Mouse (Mus musculus): ENCODE data around the gene Dhx32. TPM values are rescaled to one million over a fixed set of nuclear protein-coding genes. Genes with fewer than 3 reads are reported as not detected.

The Dhx32 gene
- 1 to 10 TPM; 6.8 to 8.7 (median 8.5) TPM for polyA plus RNA-seq (2017; shearing (Covaris generic))

GRCm38 (mm10) chr7:133782717-133783435 is at the start of gene Dhx32:
Gene Dhx32, minus strand, starts transcription at chr7:133782726.
- ATAC-seq = no peak

DNA sequence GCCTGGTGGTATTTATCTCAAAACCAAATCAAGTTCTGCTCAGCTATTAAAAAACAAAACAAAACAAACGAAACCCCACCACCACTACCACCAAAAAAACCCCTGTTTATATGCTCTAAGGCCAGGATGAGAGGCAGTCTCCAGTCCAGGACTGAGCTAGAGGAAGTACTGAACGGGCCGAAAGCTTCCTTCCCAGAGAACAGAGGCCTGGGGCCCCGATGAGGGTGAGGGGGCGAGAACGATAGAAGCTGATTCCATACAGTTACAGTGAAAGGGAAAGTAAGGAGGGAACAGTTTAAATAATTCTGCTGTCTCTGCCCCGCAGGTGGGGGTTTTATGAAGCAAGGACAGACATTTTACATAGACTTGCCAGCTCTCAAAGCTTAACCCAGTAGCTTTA is 47.1 kb upstream of the Dhx32 start:
- no peak for ATAC-seq

DNA sequence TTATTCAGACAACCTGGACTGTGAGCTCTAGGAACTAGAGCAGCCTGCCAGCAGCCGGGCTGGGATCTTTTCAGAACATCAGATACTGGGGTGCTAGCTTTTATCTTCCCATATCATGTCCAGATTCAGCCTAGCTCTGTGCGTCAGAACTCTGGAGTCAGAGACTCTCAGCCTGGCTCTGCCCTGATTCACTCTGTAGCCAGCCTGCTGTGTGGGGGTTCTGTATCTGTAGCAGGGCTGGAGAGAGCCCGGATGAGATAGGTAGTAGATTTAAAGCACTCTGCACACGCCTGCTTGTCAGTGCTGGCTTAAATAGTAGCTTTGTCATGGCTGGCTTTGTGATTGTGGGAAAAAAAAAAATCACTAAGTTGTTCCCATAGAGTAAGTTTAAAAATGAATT is 46.0 kb upstream of the Dhx32 start:
- ATAC-seq = no peak

DNA sequence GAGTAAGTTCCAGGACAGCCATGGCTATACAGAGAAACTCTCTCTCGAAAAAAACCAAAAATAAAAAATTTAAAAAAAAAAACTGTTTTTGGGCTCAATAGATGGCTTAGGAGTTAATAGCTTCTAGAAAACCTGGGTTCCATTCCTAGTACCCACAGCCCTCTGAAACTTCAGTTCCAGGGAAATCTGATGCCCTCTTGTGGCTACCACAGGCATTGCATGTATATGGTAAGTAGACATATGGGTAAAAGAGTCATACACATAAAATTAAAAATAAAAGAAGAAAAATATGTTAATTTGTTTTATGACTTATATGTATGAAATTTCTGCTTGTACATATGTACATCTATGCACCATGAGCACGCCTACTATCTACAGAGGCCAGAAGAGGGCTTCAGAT is 42.1 kb upstream of the Dhx32 start:
- ATAC-seq = no peak

DNA sequence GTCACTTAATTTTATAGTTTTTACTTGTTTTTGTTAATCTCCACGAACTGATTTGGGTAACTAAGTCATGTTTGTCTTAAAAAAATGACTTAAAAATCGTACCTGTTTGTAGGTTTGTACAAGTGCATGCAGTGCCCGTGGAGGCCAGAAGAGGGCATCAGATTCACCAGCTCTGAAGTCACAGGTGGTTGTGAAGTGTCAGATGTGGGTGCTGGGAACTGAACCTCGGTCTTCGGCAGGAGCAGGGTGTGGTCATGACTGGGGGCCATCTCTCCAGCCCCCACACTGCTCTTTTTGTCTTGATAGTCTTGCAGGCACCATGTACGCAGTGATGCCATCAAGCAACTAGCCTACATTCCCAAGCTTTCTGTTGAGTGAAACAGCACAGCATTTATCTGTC is 41.2 kb upstream of the Dhx32 start:
- no peak for ATAC-seq

DNA sequence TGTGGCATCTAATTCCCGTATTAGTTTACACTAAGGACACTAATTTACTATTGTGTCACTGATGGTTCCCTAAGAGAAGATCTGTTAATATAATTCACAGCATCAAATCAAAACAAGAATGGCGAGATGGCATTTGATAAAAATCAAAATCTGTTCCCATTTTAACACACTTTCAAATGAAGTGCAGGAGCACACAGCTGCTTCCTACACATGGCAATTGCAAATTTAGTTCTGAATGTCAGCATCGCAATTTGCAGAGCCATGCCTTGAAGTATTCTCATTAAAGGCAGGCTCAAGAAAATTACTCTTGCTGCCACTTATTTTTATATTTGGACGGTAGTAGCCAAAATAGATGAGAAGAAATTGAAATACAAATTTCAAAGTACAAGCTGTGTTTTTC is 30.8 kb upstream of the Dhx32 start:
- ATAC-seq = no peak

- ATAC-seq = no peak
Measured at GRCm38 (mm10) chr7:133812927-133813326, 30.4 kb upstream of the Dhx32 start.

- no peak for ATAC-seq
Measured at GRCm38 (mm10) chr7:133805614-133806175, 23.2 kb upstream of the Dhx32 start.

DNA sequence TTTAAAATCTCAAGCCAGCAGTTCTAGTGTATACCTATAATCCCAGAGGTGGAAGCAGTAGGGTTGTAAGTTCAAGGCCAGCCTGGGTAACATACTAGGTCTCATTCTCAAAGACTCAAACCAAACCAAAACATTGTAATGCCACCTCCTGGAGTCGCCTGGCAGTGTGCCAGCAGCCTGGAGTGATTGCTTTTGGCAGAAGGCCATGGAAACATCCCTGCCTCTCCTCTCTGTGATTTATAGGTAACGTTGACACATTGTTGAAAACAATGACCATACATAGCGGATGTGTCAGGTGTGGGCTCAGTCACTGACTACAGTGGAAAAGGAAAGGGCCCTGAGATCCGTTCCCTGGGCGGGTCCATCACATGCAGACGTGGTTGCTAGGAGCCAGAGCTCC is 19.3 kb upstream of the Dhx32 start:
- no peak for ATAC-seq

GRCm38 (mm10) chr7:133799928-133800327 is 17.4 kb upstream of the Dhx32 start:
- ATAC-seq = no peak

DNA sequence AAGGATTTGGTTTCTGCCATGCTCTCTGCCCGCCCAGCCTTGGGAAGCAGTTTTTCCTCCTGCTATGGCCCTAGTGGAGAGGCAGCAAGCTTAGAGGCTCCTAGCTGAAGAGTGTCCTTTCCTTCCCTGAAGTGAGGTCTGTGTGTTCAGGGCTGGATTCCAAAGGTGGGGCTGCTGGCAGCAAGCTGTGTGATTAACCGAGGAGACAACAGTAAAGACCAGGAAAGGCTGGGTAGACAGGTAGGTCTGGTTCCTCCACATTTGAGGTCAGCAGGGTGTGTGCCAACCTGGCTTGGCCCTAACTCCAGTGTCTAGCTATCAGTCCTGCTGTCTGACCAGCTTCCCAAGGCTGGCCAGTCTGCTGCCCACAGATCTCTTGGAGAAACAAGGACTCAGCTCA is 12.2 kb upstream of the Dhx32 start:
- ATAC-seq = no peak

GRCm38 (mm10) chr7:133793248-133794131 is 11.0 kb upstream of the Dhx32 start:
- ATAC-seq = no peak

DNA sequence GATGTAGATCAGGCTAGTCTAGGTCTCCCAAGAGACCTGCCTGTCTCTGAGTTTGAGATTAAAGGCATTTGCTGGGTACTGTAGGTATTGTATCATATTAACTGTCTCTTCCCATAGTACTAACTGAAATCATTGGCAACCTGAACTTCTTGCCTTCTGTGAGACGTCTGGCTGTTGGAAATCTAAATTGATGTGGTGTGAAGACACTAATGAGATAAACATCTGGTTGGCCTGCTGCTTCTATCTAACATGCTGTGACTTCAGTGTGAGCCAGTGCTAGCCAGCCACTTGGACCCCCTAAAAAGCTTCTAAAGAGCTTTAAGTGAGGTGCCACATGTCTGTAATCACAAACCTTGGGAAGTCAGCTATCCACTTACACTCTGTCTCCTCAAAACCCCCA is 10.2 kb upstream of the Dhx32 start:
- ATAC-seq = no peak

DNA sequence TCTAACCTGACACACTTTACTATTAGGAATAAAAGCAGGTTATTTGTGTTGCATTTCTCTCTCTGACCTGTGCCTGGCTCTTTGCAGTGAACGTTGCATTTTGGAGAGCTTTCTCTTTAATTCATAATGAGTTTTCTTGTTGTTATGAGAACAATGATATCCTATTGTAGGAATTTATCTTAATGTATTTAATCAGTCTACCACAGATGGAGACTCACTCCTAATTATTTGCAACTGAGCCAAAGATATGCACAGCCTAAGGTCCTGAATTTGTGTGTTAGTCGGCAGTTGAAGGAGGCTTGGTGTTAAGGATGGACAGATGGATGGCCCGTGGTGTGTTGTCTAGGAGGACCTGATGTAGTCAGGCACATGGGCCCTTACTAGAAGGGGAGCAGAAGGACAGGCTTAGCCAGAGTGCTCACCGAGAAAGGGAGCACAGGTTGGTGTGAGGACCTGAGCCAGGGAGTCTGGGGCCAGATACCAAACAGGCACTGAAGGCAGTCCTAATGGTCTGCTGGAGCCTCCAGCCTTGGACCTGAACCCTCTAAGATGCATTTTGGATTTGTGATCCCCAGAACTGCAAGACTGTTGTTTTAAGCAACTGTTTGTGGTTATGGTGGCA is 8.2 kb upstream of the Dhx32 start:
- no peak for ATAC-seq

DNA sequence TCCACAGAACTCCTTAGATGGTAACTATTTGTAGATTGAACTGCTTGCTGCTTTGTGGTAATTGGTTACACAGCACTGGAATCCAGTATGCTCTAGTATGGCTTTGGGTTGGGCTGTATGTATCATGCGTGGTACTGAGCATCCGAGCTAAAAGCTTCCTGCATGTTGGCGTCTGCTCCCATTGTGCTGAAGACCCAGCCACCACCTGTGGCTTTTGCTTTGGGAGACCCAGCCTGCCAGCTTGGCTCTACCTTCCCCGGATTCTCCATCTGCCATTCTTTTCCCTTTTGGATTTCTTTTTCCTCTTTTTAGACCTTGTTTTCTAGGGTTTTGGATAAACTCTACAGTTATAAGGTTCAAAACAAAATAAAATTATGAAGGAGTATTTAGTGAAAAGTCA is 7.6 kb upstream of the Dhx32 start:
- no peak for ATAC-seq

GRCm38 (mm10) chr7:133788147-133788546 is 5.6 kb upstream of the Dhx32 start:
- ATAC-seq = no peak

DNA sequence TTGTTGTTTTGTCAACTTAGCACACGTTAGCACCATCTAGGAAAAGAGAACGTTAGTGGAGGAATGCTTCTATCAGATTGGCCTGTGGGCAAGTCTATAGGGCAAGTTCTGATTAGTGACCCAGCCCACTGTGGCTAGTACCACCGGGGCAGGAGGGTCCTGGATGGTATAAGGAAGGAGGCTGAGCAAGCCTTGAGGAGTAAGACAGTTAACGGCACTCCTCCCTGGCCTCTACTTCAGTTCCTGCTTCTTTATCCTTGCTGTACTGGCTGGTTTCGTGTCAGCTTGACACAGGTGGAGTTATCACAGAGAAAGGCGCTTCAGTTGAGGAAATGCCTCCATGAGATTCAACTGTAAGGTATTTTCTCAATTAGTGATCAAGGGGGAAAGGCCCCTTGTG is 5.0 kb upstream of the Dhx32 start:
- no peak for ATAC-seq

- no peak for ATAC-seq
Measured at GRCm38 (mm10) chr7:133781991-133782390, 535 bp downstream of the Dhx32 start.

- no peak for ATAC-seq
Measured at GRCm38 (mm10) chr7:133781583-133781982, 943 bp downstream of the Dhx32 start.

DNA sequence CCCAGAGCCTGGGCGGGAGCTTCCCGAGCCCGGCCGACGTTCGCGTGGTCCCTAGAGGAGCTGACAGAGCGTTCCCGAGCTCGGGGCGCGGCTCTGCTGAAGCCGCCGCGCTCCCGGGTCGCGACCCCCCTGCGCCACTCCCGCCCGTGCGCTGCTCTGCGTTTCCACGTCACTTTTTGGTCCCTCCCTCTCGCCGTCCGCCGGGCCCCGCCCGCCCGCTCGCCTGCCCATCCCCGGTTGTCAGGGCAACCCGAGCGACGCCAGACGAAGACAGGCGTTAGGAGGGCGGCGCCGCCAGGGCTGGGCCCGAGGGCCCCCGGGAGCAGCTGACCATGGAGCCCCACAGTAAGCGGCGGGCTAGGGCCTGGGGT is 5.9 kb downstream of the Dhx32 start, which contains the start of gene Fank1:
Fank1 (plus strand) TSS at position 236 of the 371 bp plus-strand sequence.
- peak; percentile 90 for ATAC-seq

DNA sequence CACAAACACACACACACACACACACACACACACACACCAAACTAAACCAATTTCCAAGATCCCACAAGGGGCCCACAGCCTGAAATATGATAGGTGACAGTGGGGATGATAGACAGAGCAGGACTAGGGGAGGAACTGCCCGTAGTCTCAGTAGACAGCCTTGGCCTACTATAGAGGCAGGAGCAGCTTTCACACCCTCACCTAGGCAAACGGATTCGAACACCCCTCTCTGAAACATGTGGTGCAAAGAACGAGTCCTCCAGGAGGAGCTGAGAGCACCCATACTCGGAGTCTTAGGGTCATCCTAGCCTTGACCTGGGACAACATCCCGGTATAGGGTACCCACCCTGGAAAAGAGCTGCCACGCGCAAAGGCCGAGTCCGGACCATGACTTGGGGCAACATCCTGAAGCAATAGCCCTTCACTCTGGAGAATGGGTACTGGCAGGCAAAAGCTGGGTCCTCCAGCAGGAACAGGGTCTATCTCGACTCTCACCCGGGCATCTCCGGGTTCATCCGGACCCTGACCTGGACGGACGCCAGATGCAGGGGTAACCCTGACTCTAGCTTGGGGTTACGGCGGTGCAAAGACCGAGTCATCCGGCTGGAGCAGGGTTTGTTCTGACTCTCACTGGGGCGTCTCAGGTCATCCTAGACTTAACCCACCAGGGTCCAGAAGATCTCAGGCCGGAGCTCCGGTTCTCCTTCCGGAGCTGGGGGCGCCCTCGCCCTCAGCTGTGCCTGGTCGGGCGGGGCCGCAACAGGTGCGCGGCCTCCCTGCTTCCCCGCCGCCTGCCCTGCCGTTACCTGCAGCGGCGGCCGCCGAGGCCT is 6.5 kb downstream of the Dhx32 start:
- peak; percentile 61 for ATAC-seq

GRCm38 (mm10) chr7:133775179-133775578 is 7.3 kb downstream of the Dhx32 start:
- no peak for ATAC-seq
